Comparison of ENCODE assay signal across 8 mouse cellular contexts in the genomic region with DNA sequence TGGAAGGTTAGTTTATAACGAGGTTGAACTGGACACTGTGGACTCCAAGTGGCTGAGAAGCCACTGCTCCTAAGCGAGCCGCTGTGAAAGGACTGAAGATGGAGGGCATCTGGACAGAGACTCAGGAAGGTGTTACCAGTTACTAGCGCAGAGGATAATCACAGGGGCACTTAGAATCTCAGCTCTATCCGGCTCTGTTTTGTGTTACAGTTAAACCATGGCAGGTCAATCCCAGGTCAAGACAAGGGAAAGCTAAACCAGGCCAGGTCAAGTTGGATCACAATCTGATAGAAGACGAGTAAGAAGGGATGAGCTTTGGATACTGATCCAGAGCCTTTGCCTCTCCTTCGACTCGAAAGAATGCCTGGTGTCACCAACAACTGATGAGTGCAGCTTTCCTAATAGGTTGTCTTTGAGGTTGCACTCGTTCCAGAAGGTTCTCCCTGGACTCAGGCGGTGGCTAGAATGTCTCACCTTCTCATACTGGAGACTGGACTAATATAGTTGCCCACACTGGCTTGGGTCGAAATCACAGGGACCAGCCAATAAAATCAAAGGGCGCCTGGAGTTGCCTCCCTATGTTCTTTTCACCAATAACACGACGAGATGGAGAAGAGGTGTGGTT. TPM values are rescaled to one million over a fixed set of nuclear protein-coding genes. Genes with fewer than 3 reads are reported as not detected.
DNase-seq lines count a peak whose midpoint lies in the region; ATAC-seq and TF ChIP-seq lines count a peak whose summit lies in the region.

No protein-coding gene starts in this region.

- ATAC-seq in heart, postnatal 0 days (ENCODE audit: insufficient read depth, low read depth), result no peak
- peak; percentile 3 for ATAC-seq in activated CD4-positive, CD25-positive, alpha-beta regulatory T cell, adult 4 months
- ATAC-seq in hindbrain, embryonic 12.5 days (ENCODE audit: low FRiP score), result no peak

- no peak for TF ChIP-seq CTCF in heart, postnatal 0 days (IDR thresholded peaks at IDR 0.05; ENCODE audit: low read depth)

- 8% methylated on average over 14 of the region's 14 CpGs for WGBS in heart, postnatal 0 days
- 16% methylated on average over 14 of the region's 14 CpGs for WGBS in hindbrain, embryonic 12.5 days
- 15% methylated on average over 14 of the region's 14 CpGs for WGBS in midbrain, embryonic 10.5 days

- H3K27me3 ChIP-seq in heart, postnatal 0 days (ENCODE audit: control insufficient read depth, insufficient read depth, low read length), result no peaks in the 10 kb centered on the region
- no peaks in the 10 kb centered on the region for H3K27me3 ChIP-seq in hindbrain, embryonic 12.5 days
- peaks cover 15% of the 10 kb centered on the region for H3K27me3 ChIP-seq in midbrain, embryonic 10.5 days (ENCODE audit: low read depth, poor library complexity, severe bottlenecking)

- no peaks in the 10 kb centered on the region for H3K9me3 ChIP-seq in heart, postnatal 0 days (replicated peaks; ENCODE audit: control insufficient read depth, low read length)
- H3K9me3 ChIP-seq in hindbrain, embryonic 12.5 days (replicated peaks), result no peaks in the 10 kb centered on the region
- no peaks in the 10 kb centered on the region for H3K9me3 ChIP-seq in midbrain, embryonic 10.5 days (replicated peaks)

- H3K4me2 ChIP-seq in heart, postnatal 0 days (ENCODE audit: low read depth, low read length), result peak overlapping the region; percentile 87
- H3K4me2 ChIP-seq in hindbrain, embryonic 12.5 days (replicated peaks), result peak overlapping the region; percentile 94

- peak overlapping the region; percentile 82 for H3K4me3 ChIP-seq in heart, postnatal 0 days (ENCODE audit: low read depth, low read length)
- H3K4me3 ChIP-seq in hindbrain, embryonic 12.5 days, result peak overlapping the region; percentile 73
- H3K4me3 ChIP-seq in midbrain, embryonic 10.5 days, result peak overlapping the region; percentile 93

- H3K9ac ChIP-seq in heart, postnatal 0 days (replicated peaks; ENCODE audit: low read depth, low read length), result no peak overlapping the region
- peak overlapping the region; percentile 43; the same call in 1 of the 2 replicates for H3K9ac ChIP-seq in hindbrain, embryonic 12.5 days

- TF ChIP-seq EP300 in heart, postnatal 0 days (IDR thresholded peaks at IDR 0.05; ENCODE audit: low read depth), result no peak

- no peaks in the 10 kb centered on the region for H3K36me3 ChIP-seq in heart, postnatal 0 days (replicated peaks; ENCODE audit: control insufficient read depth, insufficient read depth, low read length)
- no peaks in the 10 kb centered on the region for H3K36me3 ChIP-seq in hindbrain, embryonic 12.5 days
- H3K36me3 ChIP-seq in midbrain, embryonic 10.5 days, result 0 out of 2 replicates have a peak, but pooled peaks cover 12% of the 10 kb centered on the region

- H3K27ac ChIP-seq in heart, postnatal 0 days (ENCODE audit: low read depth), result peak overlapping the region; percentile 54
- peak overlapping the region; percentile 96 for H3K27ac ChIP-seq in hindbrain, embryonic 12.5 days
- peak overlapping the region; percentile 98 for H3K27ac ChIP-seq in midbrain, embryonic 10.5 days (replicated peaks)

- H3K4me1 ChIP-seq in heart, postnatal 0 days (ENCODE audit: control insufficient read depth, insufficient read depth), result peaks cover 20% of the 10 kb centered on the region
- peaks cover 75% of the 10 kb centered on the region for H3K4me1 ChIP-seq in hindbrain, embryonic 12.5 days
- H3K4me1 ChIP-seq in midbrain, embryonic 10.5 days, result peaks cover 83% of the 10 kb centered on the region

- DNase-seq in heart, postnatal 0 days (ENCODE audit: low spot score), result no peak
- DNase-seq in heart, adult 9 months (ENCODE audit: low spot score in 2 of 2), result no peak
- DNase-seq in midbrain, embryonic 10.5 days (ENCODE audit: low spot score), result no peak
- no peak for DNase-seq in frontal cortex, adult 2 months (ENCODE audit: extremely low spot score in 1 of 2, low spot score in 1 of 2)
- DNase-seq in spleen, postnatal 4 days (ENCODE audit: low spot score in 2 of 2), result no peak
- no peak for DNase-seq in frontal cortex, postnatal 10 days (ENCODE audit: low spot score in 2 of 2)

RNA-seq across cellular contexts. Expression of a gene that starts 0.5 kb away (rescaled TPM):
- total RNA-seq in heart, postnatal 0 days (2014; rRNA removed; ENCODE audit: low replicate concordance), result 41.8 and 59.1 TPM in 2 replicates
- polyA plus RNA-seq in heart, postnatal 0 days (2015; fragmentation: Nextera tagmentation; extraction: Ambion mirVana), result 12.5 and 18.2 TPM in 2 replicates
- polyA plus RNA-seq in activated CD4-positive, CD25-positive, alpha-beta regulatory T cell, adult 4 months (2017; shearing (Covaris generic)), result 1 to 10 TPM; 6.0 to 7.2 TPM
- polyA plus RNA-seq in hindbrain, embryonic 12.5 days (2016; fragmentation: Nextera tagmentation; extraction: Ambion mirVana), result 32.4 and 37.4 TPM in 2 replicates
- 14.9 and 22.6 TPM in 2 replicates for polyA plus RNA-seq in midbrain, embryonic 10.5 days (2016; fragmentation: Nextera tagmentation; extraction: Ambion mirVana)
- polyA plus RNA-seq in frontal cortex, adult 2 months (2012; rRNA removed), result 126 and 151 TPM in 2 replicates

RNA-seq across cellular contexts. Expression of a gene that starts 20.2 kb away (rescaled TPM):
- not detected in 2 replicates for total RNA-seq in heart, postnatal 0 days (2014; rRNA removed; ENCODE audit: low replicate concordance)
- polyA plus RNA-seq in heart, postnatal 0 days (2015; fragmentation: Nextera tagmentation; extraction: Ambion mirVana), result 0.19 and 0.41 TPM in 2 replicates
- polyA plus RNA-seq in activated CD4-positive, CD25-positive, alpha-beta regulatory T cell, adult 4 months (2017; shearing (Covaris generic)), result under 1 TPM in 1 of 2 experiments, not detected in 1; 0.25 TPM
- 0.61 and 1.2 TPM in 2 replicates for polyA plus RNA-seq in hindbrain, embryonic 12.5 days (2016; fragmentation: Nextera tagmentation; extraction: Ambion mirVana)
- 0.47 and 0.59 TPM in 2 replicates for polyA plus RNA-seq in midbrain, embryonic 10.5 days (2016; fragmentation: Nextera tagmentation; extraction: Ambion mirVana)
- polyA plus RNA-seq in frontal cortex, adult 2 months (2012; rRNA removed), result 0.11 and 0.18 TPM in 2 replicates

RNA-seq across cellular contexts. Expression of a gene that starts 32.7 kb away (rescaled TPM):
- total RNA-seq in heart, postnatal 0 days (2014; rRNA removed; ENCODE audit: low replicate concordance), result 4.1 and 13.2 TPM in 2 replicates
- 5.0 and 5.3 TPM in 2 replicates for polyA plus RNA-seq in heart, postnatal 0 days (2015; fragmentation: Nextera tagmentation; extraction: Ambion mirVana)
- polyA plus RNA-seq in activated CD4-positive, CD25-positive, alpha-beta regulatory T cell, adult 4 months (2017; shearing (Covaris generic)), result under 1 TPM in 1 of 2 experiments, not detected in 1; 0.14 TPM
- 7.9 TPM in 2 replicates for polyA plus RNA-seq in hindbrain, embryonic 12.5 days (2016; fragmentation: Nextera tagmentation; extraction: Ambion mirVana)
- polyA plus RNA-seq in midbrain, embryonic 10.5 days (2016; fragmentation: Nextera tagmentation; extraction: Ambion mirVana), result 1.6 and 2.1 TPM in 2 replicates
- polyA plus RNA-seq in frontal cortex, adult 2 months (2012; rRNA removed), result 175 and 199 TPM in 2 replicates

RNA-seq across cellular contexts. Expression of a gene that starts 51.1 kb away (rescaled TPM):
- total RNA-seq in heart, postnatal 0 days (2014; rRNA removed; ENCODE audit: low replicate concordance), result 166 and 201 TPM in 2 replicates
- polyA plus RNA-seq in heart, postnatal 0 days (2015; fragmentation: Nextera tagmentation; extraction: Ambion mirVana), result 398 and 438 TPM in 2 replicates
- 100 to 1,000 TPM; 146 TPM for polyA plus RNA-seq in activated CD4-positive, CD25-positive, alpha-beta regulatory T cell, adult 4 months (2017; shearing (Covaris generic))
- 626 and 637 TPM in 2 replicates for polyA plus RNA-seq in hindbrain, embryonic 12.5 days (2016; fragmentation: Nextera tagmentation; extraction: Ambion mirVana)
- polyA plus RNA-seq in midbrain, embryonic 10.5 days (2016; fragmentation: Nextera tagmentation; extraction: Ambion mirVana), result 656 and 674 TPM in 2 replicates
- polyA plus RNA-seq in frontal cortex, adult 2 months (2012; rRNA removed), result 170 and 193 TPM in 2 replicates

Comparison
In these comparisons a context has a peak if more than half of its experiments do, and no peak if none do; other contexts are left out.
1. RNA of a gene that starts 32.7 kb away (polyA plus RNA-seq): 175 to 199 TPM in frontal cortex, adult 2 months; 7.9 TPM in hindbrain, embryonic 12.5 days, 5.0 to 5.3 TPM in heart, postnatal 0 days, 1.6 to 2.1 TPM in midbrain, embryonic 10.5 days and 0.14 TPM in activated CD4-positive, CD25-positive, alpha-beta regulatory T cell, adult 4 months; every median in the first group is over 10 times any median in the second.
2. Peak in every context shown above with its lines, with median percentiles within 50 percentile points of each other: H3K27ac ChIP-seq and H3K4me3 ChIP-seq.